ENCODE assay signal across 10 mouse cellular contexts in the genomic region with DNA sequence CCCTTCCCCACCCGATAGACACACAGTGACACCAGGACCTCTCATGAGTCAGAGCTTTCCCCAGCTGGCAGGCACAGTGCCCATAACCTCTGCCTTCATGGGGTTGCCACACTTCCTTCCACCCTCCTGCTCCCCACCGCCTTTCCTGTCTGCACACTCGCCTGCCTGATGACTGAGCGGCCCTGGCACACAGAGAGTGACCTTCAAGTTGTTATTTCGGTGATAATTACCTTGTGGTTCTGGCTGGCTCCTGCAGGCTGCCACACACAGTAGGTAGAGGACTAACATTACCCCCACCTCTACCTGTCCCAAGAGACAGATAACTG. TPM values are rescaled to one million over a fixed set of nuclear protein-coding genes. Genes with fewer than 3 reads are reported as not detected.
DNase-seq lines count a peak whose midpoint lies in the region; ATAC-seq lines count a peak whose summit lies in the region.
"Had no signal": no experiment of that assay in that cellular context is flagged by ENCODE, and none has a peak within 500 bp of the region (broad histone marks: within the 10 kb centered on the region; RNA-seq: fewer than 3 reads in every experiment).

No protein-coding gene starts in this region.

- H3K27me3 ChIP-seq in hindbrain, embryonic 16.5 days (replicated peaks; ENCODE audit: control insufficient read depth, insufficient read depth, low read length), result no peaks in the 10 kb centered on the region
- H3K27me3 ChIP-seq: embryonic facial prominence, embryonic 13.5 days; midbrain, embryonic 12.5 days had no signal

- no peak overlapping the region for H3K27ac ChIP-seq in hindbrain, embryonic 16.5 days (ENCODE audit: low read depth, low read length)
- H3K27ac ChIP-seq: embryonic facial prominence, embryonic 13.5 days; midbrain, embryonic 12.5 days had no signal

- no peaks in the 10 kb centered on the region for H3K36me3 ChIP-seq in hindbrain, embryonic 16.5 days (ENCODE audit: control insufficient read depth, insufficient read depth, low read length)
- H3K36me3 ChIP-seq: embryonic facial prominence, embryonic 13.5 days; midbrain, embryonic 12.5 days had no signal

- H3K9ac ChIP-seq in hindbrain, embryonic 16.5 days (ENCODE audit: low read depth, low read length), result no peak overlapping the region
- H3K9ac ChIP-seq: embryonic facial prominence, embryonic 13.5 days; midbrain, embryonic 12.5 days had no signal

- H3K9me3 ChIP-seq in hindbrain, embryonic 16.5 days (ENCODE audit: control insufficient read depth, low read length), result no peaks in the 10 kb centered on the region
- H3K9me3 ChIP-seq: embryonic facial prominence, embryonic 13.5 days; midbrain, embryonic 12.5 days had no signal

- no peak overlapping the region for H3K4me3 ChIP-seq in hindbrain, embryonic 16.5 days (ENCODE audit: low read length)
- H3K4me3 ChIP-seq: embryonic facial prominence, embryonic 13.5 days; midbrain, embryonic 12.5 days had no signal

- H3K4me2 ChIP-seq in hindbrain, embryonic 16.5 days (ENCODE audit: low read length), result no peak overlapping the region
- H3K4me2 ChIP-seq: embryonic facial prominence, embryonic 13.5 days; midbrain, embryonic 12.5 days had no signal

- WGBS in hindbrain, embryonic 16.5 days, result 80% methylated on average over 5 of the region's 5 CpGs

- no peak for ATAC-seq in hindbrain, embryonic 16.5 days

- peak; percentile 73 for DNase-seq in CD4-positive helper T cell, adult 2 months (ENCODE audit: low read depth, low spot score)
- DNase-seq in adipocyte (ENCODE audit: low spot score) (peak; percentile 97), liver (peak; percentile 44)
- DNase-seq in heart, adult 8-10 months (ENCODE audit: low spot score), result peak; percentile 75
- DNase-seq in naive thymus-derived CD4-positive, alpha-beta T cell, adult 2 months (ENCODE audit: low read depth), result peak; percentile 59
- peak; percentile 22 for DNase-seq in urinary bladder, postnatal 10 days (ENCODE audit: low spot score)
- DNase-seq in frontal cortex, postnatal 25 days (ENCODE audit: low spot score in 2 of 2), result no peak

- no peaks in the 10 kb centered on the region for H3K4me1 ChIP-seq in hindbrain, embryonic 16.5 days (ENCODE audit: control insufficient read depth, insufficient read depth, low read depth, low read length)
- H3K4me1 ChIP-seq: embryonic facial prominence, embryonic 13.5 days; midbrain, embryonic 12.5 days had no signal

RNA-seq across cellular contexts. Expression of a gene that starts 21.2 kb away (rescaled TPM):
- total RNA-seq in heart, adult 8-10 months (2022), result 10 to 100 TPM; 53.7 to 69.1 (median 61.2) TPM
- polyA plus RNA-seq in hindbrain, embryonic 16.5 days (2015; fragmentation: Nextera tagmentation; extraction: Ambion mirVana), result 34.8 and 37.0 TPM in 2 replicates

Comparison
In these comparisons a context has a peak if more than half of its experiments do, and no peak if none do; other contexts are left out.
1. DNase-seq: peak in CD4-positive helper T cell, adult 2 months (single experiment), adipocyte (single experiment), heart, adult 8-10 months (single experiment), liver (single experiment), naive thymus-derived CD4-positive, alpha-beta T cell, adult 2 months (single experiment) and urinary bladder, postnatal 10 days (single experiment); none in frontal cortex, postnatal 25 days (0 of 2).